Mouse (Mus musculus): ENCODE measurements around the gene Zbtb45.

DNA sequence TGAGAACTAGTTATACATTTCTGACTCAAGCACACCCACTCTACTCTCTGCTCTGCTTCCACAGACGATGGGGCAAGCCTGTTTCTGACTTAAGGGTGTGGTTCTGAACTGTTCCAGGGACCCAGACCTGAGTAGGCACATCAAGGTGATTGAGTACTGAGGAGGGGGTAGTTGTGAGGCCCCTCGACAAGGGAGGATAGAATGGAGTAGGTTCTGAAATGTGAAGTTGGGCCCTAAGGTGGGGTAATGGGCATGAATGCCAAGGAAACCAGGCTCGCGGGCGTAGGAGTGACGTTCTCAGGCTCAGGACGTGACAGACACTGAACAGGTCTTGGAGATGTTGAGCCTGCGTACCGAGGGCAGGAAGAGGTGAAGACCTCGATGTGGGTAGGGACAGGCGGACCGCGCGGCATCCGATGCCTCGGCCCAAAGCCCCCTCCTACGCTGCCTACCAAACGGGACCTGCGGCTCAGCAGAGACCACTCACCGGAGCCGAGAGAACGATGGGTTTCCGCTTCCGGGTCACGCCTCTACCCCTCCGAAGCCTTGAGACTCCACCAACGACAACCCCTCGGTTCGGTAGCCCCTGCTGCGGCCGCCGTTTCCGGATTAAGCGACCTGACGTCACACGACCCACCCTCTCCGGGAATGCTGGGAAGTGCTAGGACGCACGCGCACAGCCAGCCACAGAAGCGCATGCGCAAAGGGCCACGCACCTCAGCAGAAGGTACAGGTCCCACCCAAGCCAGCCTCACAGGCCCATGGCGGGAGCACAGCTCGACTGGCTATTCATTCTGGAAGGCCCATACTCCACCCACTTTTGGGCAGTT is 24.5 kb upstream of the Zbtb45 start, which contains the start of gene Chmp2a:
- TF ChIP-seq POLR2AphosphoS2 (IDR thresholded peaks at IDR 0.05; ENCODE audit: insufficient read length, low read depth) = peak; percentile 100
- TF ChIP-seq USF1 (IDR thresholded peaks at IDR 0.05; ENCODE audit: low read depth) = no peak
- no peak for TF ChIP-seq MAX (IDR thresholded peaks at IDR 0.05; ENCODE audit: low read depth)
- TF ChIP-seq POLR2A (IDR thresholded peaks at IDR 0.05; ENCODE audit: insufficient read length, low read depth) = peak; percentile 93
- no peak for TF ChIP-seq TCF12 (IDR thresholded peaks at IDR 0.05; ENCODE audit: insufficient read depth, poor library complexity, severe bottlenecking)
- no peak for TF ChIP-seq E2F4 (IDR thresholded peaks at IDR 0.05; ENCODE audit: insufficient read depth)
- peak in 1 of 3 experiments; percentile 16 for TF ChIP-seq MYOD1 (IDR thresholded peaks at IDR 0.05; ENCODE audit: control insufficient read depth in 1 of 3, insufficient read length in 2 of 3, low read depth in 2 of 3)
- peak; percentile 67 for TF ChIP-seq SRF (IDR thresholded peaks at IDR 0.05; ENCODE audit: control insufficient read depth, insufficient read length, low read depth)
- TF ChIP-seq CEBPB (IDR thresholded peaks at IDR 0.05; ENCODE audit: insufficient read depth, poor library complexity, severe bottlenecking) = no peak
- TF ChIP-seq MYOG (IDR thresholded peaks at IDR 0.05; ENCODE audit: control insufficient read depth in 1 of 3, insufficient read depth in 1 of 3, insufficient read length in 2 of 3, low read depth in 2 of 3) = peak in 1 of 3 experiments; percentile 25
- TF ChIP-seq REST (IDR thresholded peaks at IDR 0.05; ENCODE audit: insufficient read depth, insufficient read length) = no peak
